Mouse (Mus musculus) ES-Bruce4 (cell line): Measurements from ENCODE around the gene Ppm1l.

Experiments
- CTCF ChIP-seq: IDR thresholded peaks from one replicate; pipeline ENCODE4 v1.8.1; 2011; ENCODE audit warnings: low read depth, low read length
- EP300 ChIP-seq: IDR thresholded peaks from 2 replicates; pipeline ENCODE4 v1.6.1; 2011; ENCODE audit warnings: low read depth, low read length; ENCODE audit not compliant: insufficient read depth
- POLR2A ChIP-seq: IDR thresholded peaks from one replicate; pipeline ENCODE4 v1.8.1; 2011; ENCODE audit warnings: low read length; ENCODE audit not compliant: insufficient read depth

GRCm38 (mm10) chr3:69461956-69462355 lies 145.3 kb downstream of the Ppm1l start:
- no peak for TF ChIP-seq CTCF
- TF ChIP-seq POLR2A, result no peak
- TF ChIP-seq EP300, result no peak
